Mouse (Mus musculus) MEL (cell line): Measurements from ENCODE around the gene Gsn. TPM values are rescaled to one million over a fixed set of nuclear protein-coding genes. Genes with fewer than 3 reads are reported as not detected.

Source experiments
- DNase-seq: peaks from one replicate; pipeline ENCODE4 v3.0.0; 2011; ENCODE audit warnings: low read depth, low spot score
- H3K27ac ChIP-seq: 2 replicates; pipeline ENCODE4 v1.5.1; 2012; ENCODE audit warnings: low read depth, mild to moderate bottlenecking, control low read depth, low read length, moderate library complexity; ENCODE audit not compliant: control insufficient read depth
- H3K27me3 ChIP-seq, 2 experiments: fragments of 150-350 bp in 1 of 2; sonication (generic) in 1 of 2; 2 replicates each; pipeline ENCODE4 v1.6.1; 2012; ENCODE audit warnings: low read length in 2 of 2, mild to moderate bottlenecking in 2 of 2, improper control_type of control experiment in 1 of 2, moderate library complexity in 1 of 2; ENCODE audit not compliant: insufficient read depth in 2 of 2, control insufficient read depth in 1 of 2
- H3K36me3 ChIP-seq, 2 experiments: 2 replicates each; pipeline ENCODE4 v1.6.1; 2012 to 2014; ENCODE audit warnings: low read length in 2 of 2, improper control_type of control experiment in 1 of 2, inconsistent platforms in 1 of 2, mild to moderate bottlenecking in 1 of 2; ENCODE audit not compliant: insufficient read depth in 2 of 2, control insufficient read depth in 1 of 2
- H3K4me1 ChIP-seq, 2 experiments: fragments of 150-350 bp in 1 of 2; sonication (generic) in 1 of 2; 2 replicates each; pipeline ENCODE4 v1.6.1; 2012; ENCODE audit warnings: low read length in 2 of 2, improper control_type of control experiment in 1 of 2, mild to moderate bottlenecking in 1 of 2; ENCODE audit not compliant: insufficient read depth in 2 of 2, control insufficient read depth in 1 of 2
- H3K4me3 ChIP-seq, 2 experiments: fragments of 150-350 bp in 1 of 2; sonication (generic) in 1 of 2; 2 replicates each; pipeline ENCODE4 v1.5.1; 2012; ENCODE audit warnings: low read depth in 2 of 2, low read length in 2 of 2, mild to moderate bottlenecking in 2 of 2, moderate library complexity in 2 of 2, control low read depth in 1 of 2, improper control_type of control experiment in 1 of 2; ENCODE audit not compliant: control insufficient read depth in 1 of 2, insufficient read depth in 1 of 2
- H3K79me2 ChIP-seq: 2 replicates; pipeline ENCODE4 v1.6.1; 2012; ENCODE audit warnings: mild to moderate bottlenecking, low read length, moderate library complexity; ENCODE audit not compliant: control insufficient read depth, poor library complexity, insufficient read depth
- H3K9ac ChIP-seq: 2 replicates; pipeline ENCODE4 v1.6.1; 2012; ENCODE audit warnings: low read depth, mild to moderate bottlenecking, control low read depth, low read length, moderate library complexity; ENCODE audit not compliant: control insufficient read depth, poor library complexity, severe bottlenecking
- H3K9me3 ChIP-seq: fragments of 150-350 bp; sonication (generic); replicated peaks from 2 replicates; pipeline ENCODE4 v1.6.1; 2012; ENCODE audit warnings: mild to moderate bottlenecking, low read length, improper control_type of control experiment, moderate library complexity; ENCODE audit not compliant: insufficient read depth
- CHD2 ChIP-seq: IDR thresholded peaks from 2 replicates; pipeline ENCODE4 v1.6.1; 2011; ENCODE audit warnings: low read length, improper control_type of control experiment
- CTCF ChIP-seq, 3 experiments: IDR thresholded peaks in 2 of 3; conservative IDR thresholded peaks in 1 of 3; 2 replicates each; pipeline ENCODE4 v1.5.1; 2011 to 2012; ENCODE audit warnings: low read length in 3 of 3, low read depth in 2 of 3, mild to moderate bottlenecking in 2 of 3, improper control_type of control experiment in 1 of 3, inconsistent platforms in 1 of 3, mixed read lengths in 1 of 3, moderate library complexity in 1 of 3; ENCODE audit not compliant: control insufficient read depth in 1 of 3, insufficient read depth in 1 of 3, poor library complexity in 1 of 3, severe bottlenecking in 1 of 3
- E2F4 ChIP-seq: IDR thresholded peaks from 2 replicates; pipeline ENCODE4 v1.6.1; 2011; ENCODE audit warnings: low read depth, low read length, improper control_type of control experiment, borderline replicate concordance
- EP300 ChIP-seq, 2 experiments: IDR thresholded peaks; 2 replicates each; pipeline ENCODE4 v1.6.1; 2011; ENCODE audit warnings: improper control_type of control experiment in 2 of 2, low read length in 2 of 2, low read depth in 1 of 2, mild to moderate bottlenecking in 1 of 2
- ETS1 ChIP-seq: IDR thresholded peaks from 2 replicates; pipeline ENCODE4 v1.6.1; 2012; ENCODE audit warnings: low read depth, mild to moderate bottlenecking, inconsistent platforms, low read length, improper control_type of control experiment, moderate library complexity
- HCFC1 ChIP-seq: IDR thresholded peaks from 2 replicates; pipeline ENCODE4 v1.6.1; 2012; ENCODE audit warnings: low read depth, mild to moderate bottlenecking, inconsistent platforms, low read length, improper control_type of control experiment, moderate library complexity
- JUND ChIP-seq: IDR thresholded peaks from 2 replicates; pipeline ENCODE4 v1.6.1; 2011; ENCODE audit warnings: low read depth, mild to moderate bottlenecking, improper control_type of control experiment, low read length
- MAZ ChIP-seq: IDR thresholded peaks from 2 replicates; pipeline ENCODE4 v1.6.1; 2012; ENCODE audit warnings: low read depth, mild to moderate bottlenecking, inconsistent platforms, low read length, improper control_type of control experiment
- MYC ChIP-seq: IDR thresholded peaks from 2 replicates; pipeline ENCODE4 v1.6.1; 2011; ENCODE audit warnings: low read depth, mild to moderate bottlenecking, low read length, improper control_type of control experiment, moderate library complexity
- SIN3A ChIP-seq: IDR thresholded peaks from 2 replicates; pipeline ENCODE4 v1.6.1; 2012; ENCODE audit warnings: low read length, improper control_type of control experiment, inconsistent platforms
- TBP ChIP-seq: IDR thresholded peaks from 2 replicates; pipeline ENCODE4 v1.8.0; 2011; ENCODE audit warnings: low read depth, low read length, improper control_type of control experiment
- TCF12 ChIP-seq: IDR thresholded peaks from 2 replicates; pipeline ENCODE4 v1.6.1; 2014; ENCODE audit warnings: low read depth, mild to moderate bottlenecking, inconsistent platforms, low read length, improper control_type of control experiment, moderate library complexity
- UBTF ChIP-seq: IDR thresholded peaks from 2 replicates; pipeline ENCODE4 v1.6.1; 2012; ENCODE audit warnings: low read depth, mild to moderate bottlenecking, inconsistent platforms, low read length, improper control_type of control experiment, moderate library complexity, borderline replicate concordance; ENCODE audit not compliant: insufficient read depth
- ZC3H11A ChIP-seq: IDR thresholded peaks from 2 replicates; pipeline ENCODE4 v1.6.1; 2012; ENCODE audit warnings: low read depth, mild to moderate bottlenecking, inconsistent platforms, low read length, improper control_type of control experiment
- ZMIZ1 ChIP-seq: IDR thresholded peaks from 2 replicates; pipeline ENCODE4 v1.6.1; 2012; ENCODE audit warnings: low read depth, mild to moderate bottlenecking, inconsistent platforms, low read length, improper control_type of control experiment, moderate library complexity
- polyA plus RNA-seq, 2 experiments: library from polyadenylated mRNA; stranded (reverse) in 1 of 2; unstranded in 1 of 2; fragments of >175 nt in 1 of 2; fragments of >200 nt in 1 of 2; gene quantifications; 2 replicates each; pipeline versions ENCODE4 v1.2.1 to v1.2.4; 2012; ENCODE audit warnings: low replicate concordance in 2 of 2, low read depth in 1 of 2; ENCODE audit not compliant: insufficient read length in 2 of 2, insufficient read depth in 1 of 2, missing spikeins in 1 of 2
- total RNA-seq: library from RNA; depleted of rRNA; stranded (reverse); fragments of 300-350 nt; gene quantifications from 2 replicates; pipeline ENCODE4 v1.2.3, GENCODE M21; 2012

Gsn gene
- total and polyA plus RNA-seq, 3 experiments, result 8.0 to 8.2 TPM; not detected in 1

DNA sequence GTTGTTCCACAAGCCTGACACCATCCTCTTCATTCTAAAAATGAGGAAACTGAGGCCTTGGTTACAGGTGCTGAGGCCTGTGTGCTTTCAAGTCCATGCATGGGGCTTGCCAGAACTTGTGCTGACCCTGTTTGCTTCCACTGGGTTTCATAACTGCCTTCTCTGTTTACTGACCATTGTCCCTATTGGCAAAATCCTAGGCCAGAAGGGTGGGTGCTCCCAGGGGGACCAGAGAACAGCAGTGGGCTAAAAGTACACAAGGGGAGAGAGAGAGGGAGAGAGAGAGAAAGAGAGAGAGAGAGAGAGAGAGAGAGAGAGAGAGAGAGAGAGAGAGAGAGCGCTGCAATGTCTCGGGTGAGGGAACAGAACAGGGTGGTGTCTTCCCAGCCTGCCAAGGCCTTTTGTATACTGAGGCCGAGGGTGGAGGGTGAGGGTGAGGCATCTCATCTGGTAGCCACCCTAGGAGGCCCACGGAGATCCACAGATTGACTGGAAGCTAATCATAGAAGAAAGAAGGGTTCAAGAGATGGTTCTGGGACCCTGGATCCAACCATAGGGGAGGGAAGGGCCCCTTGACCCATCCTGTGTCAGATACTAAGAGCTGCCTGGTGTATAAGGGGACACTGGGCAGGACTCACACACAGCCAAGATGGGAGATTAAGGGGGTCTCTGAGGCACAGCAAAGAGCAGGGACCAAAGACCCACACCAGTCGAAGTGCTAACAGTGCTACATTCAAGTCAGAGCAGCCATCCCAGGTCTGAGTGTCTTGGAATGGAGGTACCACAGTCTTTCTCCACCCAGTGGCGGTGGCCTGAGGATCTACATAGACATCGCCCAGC lies 22.4 kb downstream of the Gsn start:
- Histone ChIP-seq H3K27ac (no peak overlapping the region), H3K27me3 (peaks cover 3 to 5% of the 10 kb centered on the region in 2 experiments; a peak in 3 of 4 replicates), H3K36me3 (no peaks in the 10 kb centered on the region), H3K4me1 (no peaks in the 10 kb centered on the region), H3K9me3 (no peaks in the 10 kb centered on the region), H3K79me2 (no peaks in the 10 kb centered on the region), H3K4me3 (no peak overlapping the region), H3K9ac (no peak overlapping the region)
- no peak for DNase-seq
- no peak for TF ChIP-seq CTCF (IDR thresholded peaks at IDR 0.05 in 2 of 3, conservative IDR thresholded peaks at IDR 0.05 in 1 of 3; ENCODE audit: control insufficient read depth in 1 of 3, insufficient read depth in 1 of 3, low read depth in 2 of 3, low read length in 3 of 3, poor library complexity in 1 of 3, severe bottlenecking in 1 of 3)
- no peak for TF ChIP-seq MAZ
- TF ChIP-seq SIN3A, result no peak
- TF ChIP-seq E2F4, result no peak
- TF ChIP-seq ZMIZ1, result no peak
- no peak for TF ChIP-seq TBP
- no peak for TF ChIP-seq EP300 (IDR thresholded peaks at IDR 0.05; ENCODE audit: low read depth in 1 of 2, low read length in 2 of 2)

DNA sequence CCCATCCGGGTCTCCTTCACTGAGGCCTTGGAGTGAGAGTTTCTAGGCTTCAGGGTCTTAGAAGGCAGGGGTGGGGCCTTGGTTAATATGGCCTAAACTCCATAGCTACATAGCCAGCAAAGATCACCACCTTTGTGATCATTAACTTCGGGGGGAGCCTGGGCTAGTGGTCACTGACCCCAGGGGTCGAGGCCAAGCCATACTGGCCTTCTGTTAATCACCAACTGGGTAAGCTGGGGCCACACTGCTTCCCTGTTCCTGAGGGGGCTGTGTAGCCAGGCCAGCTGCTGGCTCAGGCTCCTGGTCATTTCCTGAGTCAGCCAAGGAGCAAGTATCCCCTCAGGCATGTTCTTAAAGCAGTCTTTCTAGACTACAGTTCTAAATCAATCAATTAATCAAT lies 23.8 kb downstream of the Gsn start:
- H3K27ac ChIP-seq, result no peak overlapping the region
- H3K27me3 ChIP-seq, result peaks cover 3 to 7% of the 10 kb centered on the region in 2 experiments; a peak in 3 of 4 replicates
- H3K36me3 ChIP-seq, result no peaks in the 10 kb centered on the region
- no peak overlapping the region for H3K9ac ChIP-seq
- no peak for TF ChIP-seq JUND
- TF ChIP-seq ETS1, result no peak
- no peak for TF ChIP-seq MYC
- TF ChIP-seq TCF12, result no peak
- no peak for TF ChIP-seq UBTF
- TF ChIP-seq CHD2, result no peak
- TF ChIP-seq HCFC1, result no peak
- TF ChIP-seq ZC3H11A, result no peak
- H3K79me2 ChIP-seq, result no peaks in the 10 kb centered on the region
- no peak overlapping the region for H3K4me3 ChIP-seq
- no peaks in the 10 kb centered on the region for H3K9me3 ChIP-seq
- no peak for DNase-seq
- no peaks in the 10 kb centered on the region for H3K4me1 ChIP-seq
